Mouse (Mus musculus) thymus, adult 2 months (tissue): Measurements from ENCODE around the gene Pbx1.

Experiments used
- CTCF ChIP-seq: fragments of 200-500 bp; IDR thresholded peaks from 2 replicates; pipeline ENCODE4 v1.5.1; 2012; ENCODE audit warnings: mild to moderate bottlenecking, control low read depth, low read length, moderate library complexity, borderline replicate concordance; ENCODE audit not compliant: control insufficient read depth, poor library complexity, insufficient read depth; ENCODE audit errors: extremely low read depth
- POLR2A ChIP-seq: fragments of 200-500 bp; IDR thresholded peaks from 2 replicates; pipeline ENCODE4 v1.6.1; 2012; ENCODE audit warnings: mild to moderate bottlenecking, low read length, control low read depth, moderate library complexity; ENCODE audit not compliant: control insufficient read depth, poor library complexity, insufficient read depth; ENCODE audit errors: extremely low read depth

DNA sequence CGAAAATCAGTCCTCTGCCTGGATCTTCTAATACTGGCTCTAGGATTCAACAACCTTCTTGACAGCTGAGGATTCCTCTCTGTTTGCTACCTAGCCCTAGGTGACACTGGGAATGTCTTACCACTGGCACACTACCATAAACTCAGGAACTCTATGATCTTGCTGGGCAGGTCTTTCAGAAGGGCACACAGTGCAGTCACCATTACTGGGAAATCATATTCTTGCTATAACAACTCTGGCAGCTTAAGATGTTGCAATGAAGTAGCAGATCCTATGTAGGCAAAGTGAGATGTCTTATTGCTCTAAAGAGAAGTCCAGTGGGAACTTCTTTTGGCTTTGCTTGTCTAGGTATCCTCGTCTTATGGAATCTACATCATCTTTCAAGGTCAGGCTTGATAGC, 265.2 kb downstream of the Pbx1 start:
- TF ChIP-seq CTCF (no peak), POLR2A (no peak)
